Mouse (Mus musculus) thymus, postnatal 4 days (tissue): Measurements from ENCODE around the gene Polr3gl.
"Not testable (repeated sequence)": the region's sequence is repeated elsewhere in the genome, so short reads cannot be mapped to it uniquely, and the experiment has no call there.

Experiments
- DNase-seq: peaks from one replicate; pipeline ENCODE4 v3.0.0; 2021

Gene Polr3gl

DNA sequence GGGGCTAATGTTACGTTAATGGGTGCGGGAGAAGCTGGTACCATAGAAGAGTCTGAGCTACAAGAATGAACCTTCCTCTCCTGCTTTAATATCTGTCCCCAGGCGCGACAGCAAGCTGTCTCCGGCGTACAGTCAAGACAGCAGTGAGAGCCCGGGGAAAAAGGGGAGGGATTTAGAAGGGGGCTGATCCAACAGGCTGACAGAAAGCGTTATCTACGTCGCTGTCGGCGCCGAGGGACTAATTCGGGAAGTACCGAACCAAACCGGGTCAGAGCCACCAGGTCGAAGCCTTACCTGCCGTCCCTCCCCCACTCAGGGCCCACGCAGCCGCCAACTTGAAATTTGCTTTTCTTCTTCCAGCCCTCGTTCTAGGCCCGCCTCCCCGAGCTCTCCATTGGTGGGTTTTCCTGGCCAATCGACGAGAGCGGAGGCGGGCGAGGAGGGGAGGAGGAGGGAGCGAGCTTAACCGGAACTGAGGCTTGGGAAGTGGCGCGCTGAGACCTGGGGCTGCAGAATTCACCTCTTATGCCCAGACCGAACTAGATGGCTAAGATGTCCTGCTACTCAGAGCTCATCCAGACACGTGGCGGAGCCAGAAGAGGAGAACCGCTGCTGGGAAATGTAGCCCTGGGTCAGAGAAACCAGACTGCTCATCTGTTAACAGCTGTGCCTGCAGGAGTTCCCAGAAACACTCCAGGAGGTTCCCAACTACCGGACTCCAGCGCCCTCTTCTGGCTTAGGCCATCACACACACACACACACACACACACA, at the start of gene Polr3gl:
Gene Polr3gl (minus strand): TSS at position 392 of the 771 bp plus-strand sequence.
- DNase-seq = peak; percentile 96

DNA sequence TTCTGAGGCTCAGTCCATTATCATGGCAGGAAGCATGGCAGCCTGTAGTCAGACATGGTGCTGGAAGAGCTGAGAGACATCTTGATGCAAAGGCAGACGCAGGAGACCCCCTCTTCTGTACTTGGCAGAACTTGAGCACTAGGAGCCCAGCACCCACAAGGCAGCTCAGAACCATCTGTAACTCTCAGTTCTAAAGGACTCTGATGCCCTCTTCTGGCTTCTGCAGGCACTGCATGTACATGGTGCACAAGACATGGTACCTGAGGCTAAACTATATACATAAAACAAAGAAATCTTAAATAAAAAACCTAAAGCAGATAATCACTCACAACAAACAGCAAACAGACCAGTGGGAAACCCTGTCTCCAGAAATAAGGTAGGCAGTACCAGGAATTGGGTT, 45.2 kb upstream of the Polr3gl start:
- peak; percentile 85 for DNase-seq

DNA sequence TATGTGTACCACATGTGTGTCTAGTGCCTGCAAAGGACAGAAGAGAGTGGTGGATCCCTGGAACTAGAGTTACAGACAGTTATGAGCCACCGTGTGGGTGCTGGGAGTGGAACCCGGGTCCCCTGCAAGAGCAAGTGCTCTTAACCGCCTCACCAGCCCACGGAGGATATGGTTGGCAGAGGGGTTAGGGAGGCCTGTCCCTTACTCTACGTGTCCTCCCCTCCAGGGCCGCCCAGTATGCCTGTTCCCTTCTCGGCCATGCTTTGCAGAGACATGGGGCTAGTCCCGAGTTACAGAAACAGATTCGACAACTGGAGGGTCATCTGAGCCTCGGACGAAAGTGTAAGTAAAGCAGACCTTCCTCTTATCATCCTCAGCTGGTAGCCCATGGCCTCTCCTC, 42.5 kb upstream of the Polr3gl start:
- peak; percentile 19 for DNase-seq

DNA sequence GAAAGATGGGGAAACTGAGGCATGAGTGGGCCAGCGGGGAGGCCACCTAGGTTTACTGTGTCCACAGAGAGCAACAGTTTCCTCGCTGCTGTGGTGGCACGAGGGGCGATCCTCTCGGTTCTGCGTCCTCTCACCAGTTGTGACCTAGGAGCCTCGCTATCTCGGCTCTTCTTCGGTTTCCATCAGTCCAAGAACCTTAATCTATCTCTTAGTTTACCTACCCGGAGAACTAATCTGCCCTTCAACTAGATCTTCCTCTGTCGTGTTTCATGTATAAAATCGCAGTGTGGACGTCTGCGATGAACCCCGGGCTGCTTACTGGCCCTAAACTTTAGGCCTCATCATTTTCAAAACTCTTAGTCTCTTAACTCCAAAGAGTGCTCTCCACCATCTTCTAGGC, 41.9 kb upstream of the Polr3gl start:
- no peak for DNase-seq

DNA sequence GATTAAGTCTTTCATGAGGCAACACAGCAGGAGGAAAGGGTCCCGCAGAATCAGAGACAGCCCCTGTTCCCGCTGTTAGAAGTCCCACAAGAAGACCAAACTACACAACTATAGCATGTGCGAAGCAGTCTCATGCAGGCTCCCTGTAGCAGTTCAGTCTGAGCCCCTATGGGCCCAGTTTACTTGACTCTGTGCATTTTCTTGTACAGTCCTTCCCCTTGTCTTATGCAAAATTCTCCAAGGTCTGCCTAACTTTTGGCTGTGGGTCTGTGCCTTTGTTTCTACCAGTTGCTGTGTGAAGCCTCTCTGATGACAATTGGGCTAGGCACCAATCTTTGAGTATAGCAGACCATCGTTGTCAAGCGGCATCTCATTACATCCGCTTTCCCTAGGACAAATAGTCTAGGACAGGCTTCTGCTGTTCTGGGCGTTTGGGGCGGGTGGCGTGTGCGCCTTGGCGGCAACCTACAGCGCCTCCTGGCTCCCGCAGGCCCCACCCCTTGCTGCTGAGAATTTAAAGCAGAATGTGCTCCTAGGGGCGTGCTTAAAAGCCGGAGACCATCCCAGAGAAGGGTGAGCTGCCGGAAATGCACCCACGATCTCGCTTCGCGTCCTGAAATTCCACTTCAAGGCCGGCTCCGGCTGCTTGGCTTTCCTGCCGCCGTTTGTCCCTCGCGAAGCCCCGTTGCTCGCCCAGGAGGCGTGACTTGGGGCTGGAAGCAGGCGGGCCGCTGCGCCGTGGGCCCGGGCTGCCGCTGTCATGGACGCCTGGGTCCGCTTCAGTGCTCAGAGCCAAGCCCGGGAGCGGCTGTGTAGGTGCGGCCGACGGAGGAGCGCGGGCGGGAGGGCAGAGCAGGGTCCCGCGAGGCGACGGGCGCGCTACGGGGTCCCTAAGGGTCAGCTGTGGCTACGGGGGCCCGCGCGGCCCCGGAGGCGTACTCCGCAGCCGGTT, 41.2 kb upstream of the Polr3gl start, which contains the start of the genes Pex11b and Gm42957:
Gene Pex11b (plus strand): TSS at position 449 of the 952 bp plus-strand sequence.
Gene Gm42957 (plus strand): TSS at position 547 of the 952 bp plus-strand sequence.
- peak; percentile 87 for DNase-seq

DNA sequence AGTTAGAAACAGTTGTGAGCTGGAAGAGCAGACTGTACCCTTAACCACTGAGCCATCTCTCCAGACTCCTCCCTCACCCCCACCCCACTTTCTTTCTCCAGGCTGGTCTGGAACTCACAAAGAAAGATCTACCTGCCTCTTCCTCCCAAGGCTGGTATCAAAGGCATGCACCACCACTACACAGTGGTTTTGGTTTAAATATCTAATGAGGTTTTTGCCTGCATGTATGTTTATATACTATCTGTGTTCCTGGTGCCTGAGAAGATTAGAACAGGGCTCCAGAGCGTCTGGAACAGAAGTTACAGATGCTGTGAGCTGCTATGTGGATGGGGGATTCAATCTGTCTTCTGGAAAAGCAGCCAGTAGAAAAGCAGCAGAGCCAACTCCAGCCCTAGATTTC, 40.0 kb upstream of the Polr3gl start:
- DNase-seq = no peak

DNA sequence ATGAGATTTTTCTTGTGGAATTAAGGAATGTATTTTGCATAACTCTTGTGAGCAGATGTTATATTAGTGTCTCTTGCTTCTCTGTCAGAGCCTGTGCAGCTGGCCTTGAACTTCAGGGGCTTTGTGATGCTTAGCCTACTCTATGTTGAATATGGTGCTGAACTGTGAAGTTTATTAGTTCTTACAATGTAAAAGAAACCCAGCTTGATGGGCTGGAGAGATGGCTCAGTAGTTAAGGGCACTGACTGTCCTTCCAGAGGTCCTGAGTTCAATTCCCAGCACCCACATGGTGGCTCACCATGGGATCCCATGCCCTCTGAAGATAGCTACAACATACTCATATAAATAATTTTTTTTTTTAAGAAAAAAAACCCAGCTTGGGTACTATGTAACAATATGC, 38.1 kb upstream of the Polr3gl start:
- no peak for DNase-seq

DNA sequence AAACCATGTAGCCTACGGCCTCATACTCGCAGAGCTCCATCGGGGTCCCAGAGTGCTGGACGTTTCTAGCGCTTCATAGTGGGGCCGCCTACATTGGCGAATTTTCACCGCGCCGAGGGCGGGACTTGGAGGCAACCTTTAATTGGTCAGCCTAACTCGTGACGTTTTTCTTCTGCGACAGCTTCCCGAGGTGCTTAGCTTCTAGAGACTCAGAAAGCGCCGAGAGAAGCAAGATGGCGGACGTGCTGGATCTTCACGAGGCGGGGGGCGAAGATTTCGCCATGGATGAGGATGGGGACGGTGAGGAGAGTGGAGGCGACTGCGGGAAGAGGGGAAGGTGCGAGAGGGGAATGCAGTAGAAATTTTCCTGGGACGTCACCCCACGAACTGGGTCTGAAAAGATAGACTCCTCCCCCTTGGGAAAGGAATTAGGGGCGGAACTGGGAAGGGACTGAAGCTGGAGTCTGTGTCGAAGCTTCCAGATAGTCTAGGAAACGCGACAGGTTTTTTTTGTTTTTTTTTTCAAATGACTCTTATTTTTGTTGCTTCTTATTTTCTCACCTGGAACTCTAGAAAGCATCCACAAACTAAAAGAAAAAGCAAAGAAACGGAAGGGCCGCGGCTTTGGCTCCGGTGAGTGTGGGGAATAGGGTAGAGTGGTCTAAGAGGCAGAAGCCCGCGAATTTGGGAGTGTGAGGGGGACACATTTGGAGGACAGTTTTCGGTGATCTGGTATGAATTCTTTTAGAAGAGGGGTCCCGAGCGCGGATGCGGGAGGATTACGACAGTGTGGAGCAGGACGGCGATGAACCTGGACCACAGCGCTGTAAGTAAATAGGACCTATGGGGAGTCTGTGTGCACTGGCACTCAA, 36.0 kb upstream of the Polr3gl start, which contains the start of gene Rbm8a:
Gene Rbm8a (plus strand): TSS at position 205 of the 872 bp plus-strand sequence.
- DNase-seq = peak; percentile 94

DNA sequence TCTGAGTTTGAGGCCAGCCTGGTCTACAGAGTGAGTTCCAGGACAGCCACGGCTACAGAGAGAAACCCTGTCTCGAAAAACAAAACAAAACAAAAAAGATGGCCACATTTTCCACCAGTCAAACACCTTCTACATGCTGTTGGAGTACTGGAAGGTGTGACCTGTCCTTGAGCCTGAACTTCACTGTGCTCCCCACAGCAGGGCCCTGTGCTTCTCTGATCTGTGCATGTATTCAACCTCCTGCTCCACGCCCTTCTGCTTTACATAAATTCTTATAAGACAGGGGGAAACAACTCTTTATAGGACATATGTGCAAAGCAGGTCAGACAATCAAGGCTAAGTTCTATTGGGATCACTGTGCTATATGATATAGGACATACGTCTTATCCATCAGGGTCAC, 29.2 kb upstream of the Polr3gl start:
- no peak for DNase-seq

DNA sequence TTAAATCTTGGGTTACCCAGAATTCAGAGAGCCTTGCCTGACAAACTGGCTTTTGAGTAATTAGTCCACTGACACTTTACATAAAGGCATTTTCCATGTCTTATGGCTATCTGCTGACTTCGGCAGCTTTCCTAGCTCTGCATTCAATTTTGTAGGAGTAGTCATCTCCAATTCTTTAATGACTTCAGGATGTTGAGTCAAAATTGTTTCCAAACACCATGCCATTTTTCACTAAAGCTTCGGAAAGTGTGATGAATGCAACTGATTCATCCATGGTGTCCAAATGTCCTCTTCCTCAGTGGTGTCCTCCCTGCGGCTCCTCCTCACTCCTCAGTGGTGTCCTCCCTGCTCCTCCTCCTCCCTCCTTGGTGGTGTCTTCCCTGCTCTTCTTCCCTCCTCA, 24.0 kb upstream of the Polr3gl start:
- DNase-seq = no peak

DNA sequence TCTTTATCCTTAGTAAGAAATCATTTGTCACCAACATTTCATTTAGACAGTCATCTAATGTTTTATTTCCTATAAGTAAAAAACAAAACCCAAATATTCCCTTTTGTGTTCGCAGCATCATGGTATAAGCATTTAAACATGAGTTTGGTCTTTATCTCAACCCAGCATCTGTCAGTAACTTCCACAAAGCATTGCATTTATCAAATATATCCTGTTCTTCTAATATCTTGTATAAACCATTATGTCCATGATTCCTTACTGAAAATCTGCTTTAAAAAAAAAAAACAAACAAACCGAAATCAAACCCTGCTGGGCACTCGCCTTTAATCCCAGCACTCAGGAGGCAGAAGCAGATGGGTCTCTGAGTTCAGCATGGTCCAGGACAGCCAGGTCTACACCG, 12.6 kb upstream of the Polr3gl start:
- DNase-seq = no peak

DNA sequence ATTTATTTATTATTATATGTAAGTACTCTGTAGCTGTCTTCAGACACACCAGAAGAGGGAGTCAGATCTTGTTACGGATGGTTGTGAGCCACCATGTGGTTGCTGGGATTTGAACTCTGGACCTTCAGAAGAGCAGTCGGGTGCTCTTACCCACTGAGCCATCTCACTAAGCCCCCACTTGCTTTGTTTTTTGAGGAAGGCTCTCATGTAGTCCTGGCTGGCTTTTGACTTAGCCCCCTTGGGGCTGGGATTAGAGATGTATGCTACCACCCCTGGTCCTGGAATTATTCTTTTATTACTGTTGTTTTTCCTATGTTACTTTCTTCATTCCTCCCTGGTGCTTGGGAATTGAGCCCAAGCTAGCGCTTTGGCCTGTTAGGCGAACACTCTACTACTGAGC, 12.0 kb upstream of the Polr3gl start:
- not testable (repeated sequence) for DNase-seq

DNA sequence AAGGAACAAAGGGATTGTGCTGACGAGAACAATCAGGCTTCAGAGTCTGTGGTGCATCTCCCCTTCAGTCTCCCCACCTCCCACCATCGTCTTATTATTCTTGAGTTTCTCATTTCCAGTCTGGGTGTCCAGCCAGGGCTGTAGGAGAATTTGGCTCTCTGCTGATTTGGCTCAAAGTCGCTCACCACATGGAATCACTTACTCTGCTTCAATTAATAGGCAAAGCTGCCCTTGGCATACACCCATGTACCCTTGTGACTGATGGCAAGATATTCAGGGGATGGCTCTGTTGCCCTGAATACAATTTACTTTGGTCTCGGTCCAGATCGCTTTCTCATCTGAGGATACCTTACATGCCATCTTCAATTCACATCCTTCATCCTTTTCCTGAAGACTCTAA, 9.3 kb upstream of the Polr3gl start:
- DNase-seq = no peak

DNA sequence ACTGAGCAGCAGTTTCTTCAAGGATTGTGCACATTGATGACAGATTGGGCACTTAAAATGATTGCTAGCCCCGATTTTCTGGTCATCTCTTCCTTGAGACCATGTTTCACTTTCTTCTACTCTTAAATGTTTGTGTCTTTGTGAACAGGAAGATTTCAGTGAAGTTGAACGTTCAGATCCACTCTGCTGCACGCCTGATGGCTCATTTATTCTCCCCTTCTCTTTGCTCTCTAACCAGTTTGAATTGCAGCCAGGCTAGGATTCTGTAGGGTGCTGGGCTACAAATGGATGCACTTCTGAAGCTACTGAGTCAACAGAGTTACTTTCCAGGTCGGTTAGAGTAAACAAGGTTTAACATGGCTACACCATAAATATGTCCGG, 8.7 kb upstream of the Polr3gl start:
- no peak for DNase-seq

DNA sequence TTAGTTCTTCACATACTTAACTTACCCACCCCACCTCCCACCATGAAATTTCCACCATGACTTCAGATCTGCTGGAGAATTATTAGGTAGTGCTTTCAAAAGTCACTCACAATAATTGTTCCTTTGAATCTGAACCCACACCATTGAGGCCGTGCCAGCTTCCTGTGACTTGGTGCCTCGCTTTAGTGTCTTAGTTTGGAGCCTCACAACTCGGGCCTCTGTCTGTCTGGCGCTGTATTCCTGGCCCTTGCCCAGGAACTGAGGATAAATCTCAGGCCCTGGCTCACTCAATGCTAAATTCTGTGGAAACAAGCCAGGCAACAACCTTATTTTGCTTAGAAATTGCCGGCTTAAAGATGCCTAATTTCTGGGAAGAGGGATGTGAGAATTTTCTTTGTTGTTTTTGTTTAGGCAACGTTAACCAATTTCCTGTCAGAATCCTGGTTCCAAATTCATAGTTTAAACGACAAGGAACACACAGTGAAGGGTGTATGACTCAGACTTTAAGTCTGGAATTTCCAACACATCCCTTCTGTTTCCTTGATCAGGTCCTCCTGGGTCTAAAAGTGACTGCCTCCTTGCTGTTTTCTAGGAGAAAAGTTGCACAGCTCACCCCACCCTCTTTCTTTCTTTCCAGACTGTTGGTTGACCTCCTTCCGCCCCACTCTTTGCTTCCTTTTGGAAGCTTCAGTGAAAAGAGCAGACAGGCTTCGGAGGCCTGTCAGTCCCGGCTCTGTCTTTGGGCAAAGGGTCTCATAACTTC, 8.1 kb upstream of the Polr3gl start:
- no peak for DNase-seq

DNA sequence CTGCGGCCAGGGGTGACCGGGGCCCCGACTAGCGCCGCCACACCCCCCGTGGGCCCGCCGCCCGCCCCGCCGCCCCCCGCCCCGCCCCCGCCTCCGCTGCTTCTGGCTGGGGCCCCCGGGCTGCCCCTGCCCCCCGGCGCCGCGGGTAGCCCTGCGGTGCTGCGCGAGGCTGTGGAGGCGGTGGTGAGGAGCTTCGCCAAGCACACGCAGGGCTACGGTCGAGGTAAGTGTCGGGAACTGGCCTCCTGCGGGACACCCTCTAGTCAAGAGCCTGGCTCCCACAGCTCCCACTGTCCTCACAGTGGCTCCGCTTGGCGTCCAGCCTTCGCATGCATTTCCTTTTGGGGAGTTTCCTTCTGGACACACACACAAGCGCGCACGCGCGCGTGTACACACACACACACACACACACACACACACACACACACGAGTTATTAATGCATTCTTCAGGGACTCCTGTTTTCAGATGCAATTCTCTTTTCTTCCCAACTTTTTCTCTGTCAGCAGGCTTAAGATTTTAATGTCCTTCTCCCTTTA, 7.3 kb upstream of the Polr3gl start:
- no peak for DNase-seq

DNA sequence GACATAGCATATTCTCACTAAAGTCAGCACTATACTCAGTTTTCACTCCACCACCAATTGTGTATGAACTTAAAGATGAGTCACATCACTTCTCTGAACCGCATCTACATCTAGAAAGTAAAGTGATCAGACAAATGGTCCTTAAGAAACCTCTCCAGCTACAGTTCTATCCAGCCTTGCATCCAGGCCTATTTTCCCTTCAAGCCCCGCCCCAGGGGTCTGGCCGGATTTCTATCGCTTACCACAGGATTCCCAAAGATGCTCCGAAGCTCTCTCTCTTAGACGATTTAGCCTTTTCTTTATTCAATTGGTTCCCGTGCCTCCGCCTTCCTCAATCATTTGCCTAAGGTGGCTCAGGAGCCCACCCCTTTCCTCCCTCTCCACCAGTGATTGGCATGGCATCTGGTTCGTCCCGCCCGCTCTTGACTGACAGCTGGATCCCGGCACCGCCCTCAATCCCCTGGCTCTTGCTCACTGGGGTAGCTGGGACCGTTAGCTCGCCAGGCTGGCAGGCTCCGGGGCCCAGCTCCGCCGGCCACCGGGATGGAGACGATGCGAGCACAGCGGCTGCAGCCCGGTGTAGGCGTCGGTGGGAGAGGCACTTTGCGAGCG, 6.8 kb upstream of the Polr3gl start, which contains the start of gene Lix1l:
Gene Lix1l (plus strand): TSS at position 511 of the 612 bp plus-strand sequence.
- DNase-seq = peak; percentile 89

DNA sequence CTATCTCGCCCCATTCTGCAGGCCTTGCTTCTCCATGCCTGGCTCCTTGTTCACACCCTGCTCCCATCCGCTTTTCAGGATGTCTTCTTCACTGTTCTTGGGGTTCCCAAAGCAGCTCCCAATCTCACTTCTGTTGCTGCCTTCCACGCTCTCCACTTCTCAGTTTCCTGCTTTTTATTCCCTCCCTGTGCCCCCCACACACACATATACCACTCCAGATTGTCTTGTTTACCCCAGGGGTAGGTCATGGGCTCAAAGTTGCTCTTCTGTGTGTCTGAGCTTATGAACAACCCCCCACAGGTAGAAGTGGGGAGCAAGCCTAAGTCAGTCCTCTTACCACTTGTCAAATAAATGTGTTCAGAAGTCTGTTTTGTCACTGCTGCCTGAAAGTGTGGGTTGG, 5.4 kb upstream of the Polr3gl start:
- DNase-seq = no peak

DNA sequence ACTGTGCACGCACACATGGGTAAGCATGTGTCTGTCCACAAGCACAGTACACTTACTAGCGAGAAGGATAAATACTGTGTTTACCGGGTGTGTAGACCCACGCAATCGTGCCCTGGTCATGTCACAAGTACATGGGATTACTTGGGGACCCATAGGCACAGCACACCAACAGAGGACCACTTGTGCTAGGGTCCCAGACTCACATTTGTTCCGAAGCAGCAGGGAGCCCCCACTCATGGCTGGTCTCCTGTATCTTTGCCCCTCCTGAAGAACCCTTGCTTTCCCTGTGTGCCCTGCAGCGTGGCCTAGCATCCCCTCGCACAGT, 5.0 kb upstream of the Polr3gl start:
- DNase-seq = no peak

DNA sequence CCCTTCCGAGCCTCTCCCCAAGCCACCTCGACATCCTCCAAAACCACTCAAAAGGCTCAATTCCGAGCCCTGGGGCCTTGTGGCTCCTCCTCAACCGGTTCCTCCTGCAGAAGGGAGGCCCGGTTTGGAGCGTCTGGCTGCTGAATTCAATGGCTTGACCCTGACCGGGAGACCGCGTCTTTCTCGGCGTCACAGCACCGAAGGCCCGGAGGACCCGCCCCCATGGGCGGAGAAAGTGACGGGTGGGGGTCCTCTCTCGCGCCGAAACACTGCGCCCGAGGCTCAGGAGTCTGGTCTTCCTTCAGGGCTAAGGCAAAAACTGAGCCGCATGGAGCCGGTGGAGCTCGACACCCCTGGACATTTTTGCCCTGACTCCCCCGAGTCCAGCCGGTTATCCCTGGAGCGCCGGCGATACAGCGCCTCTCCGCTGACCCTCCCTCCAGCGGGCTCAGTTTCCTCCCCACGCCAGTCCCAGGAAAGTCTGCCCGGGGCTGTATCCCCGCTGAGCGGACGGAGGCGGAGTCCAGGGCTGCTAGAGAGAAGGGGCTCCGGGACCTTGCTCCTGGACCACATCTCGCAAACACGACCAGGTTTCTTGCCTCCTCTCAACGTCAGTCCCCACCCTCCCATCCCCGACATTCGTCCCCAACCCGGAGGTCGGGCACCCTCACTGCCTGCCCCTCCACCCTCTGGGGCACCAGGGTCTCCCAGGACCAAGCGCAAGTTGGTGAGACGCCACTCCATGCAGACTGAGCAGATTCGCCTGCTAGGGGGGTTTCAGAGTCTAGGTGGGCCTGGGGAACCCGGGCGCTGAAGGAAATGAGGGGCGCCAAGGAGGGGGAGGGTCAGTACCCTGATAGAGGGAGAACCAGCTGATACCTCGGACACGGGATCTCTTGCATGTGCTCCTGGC, 4.4 kb upstream of the Polr3gl start:
- DNase-seq = peak; percentile 47
